Comparison of ENCODE assay signal across 7 mouse cellular contexts in genomic region chr6:108458182-108458571, GRCm38 (mm10).
DNase-seq lines count a peak whose midpoint lies in the region; ATAC-seq and TF ChIP-seq lines count a peak whose summit lies in the region.

No protein-coding gene starts in this region.

- ATAC-seq in heart, embryonic 14.5 days (ENCODE audit: insufficient number of reproducible peaks, insufficient read depth, low FRiP score, low read depth): no peak
- ATAC-seq in midbrain, embryonic 14.5 days (ENCODE audit: low FRiP score, low TSS enrichment): no peak

- no peak overlapping the region for H3K4me3 ChIP-seq in C2C12 (ENCODE audit: insufficient read depth, poor library complexity, severe bottlenecking)
- H3K4me3 ChIP-seq in heart, embryonic 14.5 days (ENCODE audit: control insufficient read depth in 1 of 2, insufficient read depth in 1 of 2, low read depth in 1 of 2, low read length in 2 of 2): no peak overlapping the region
- no peak overlapping the region for H3K4me3 ChIP-seq in limb, embryonic 10.5 days
- H3K4me3 ChIP-seq in midbrain, embryonic 14.5 days (replicated peaks; ENCODE audit: low read depth, low read length): no peak overlapping the region

- DNase-seq in R1 (ENCODE audit: low read depth, low spot score): peak; percentile 5
- no peak for DNase-seq in limb, embryonic 10.5 days (ENCODE audit: low spot score)
- no peak for DNase-seq in ovary, postnatal 36 days (ENCODE audit: low spot score)
- DNase-seq in midbrain, embryonic 14.5 days: no peak
- no peak for DNase-seq in urinary bladder, postnatal 4 days (ENCODE audit: low spot score in 2 of 2)

- H3ac ChIP-seq in C2C12 (ENCODE audit: control insufficient read depth, insufficient read length, low read depth): no peak overlapping the region

- WGBS in heart, embryonic 14.5 days: 79% methylated on average over 2 of the region's 2 CpGs
- 18% methylated on average over 2 of the region's 2 CpGs for WGBS in limb, embryonic 10.5 days
- 57% methylated on average over 2 of the region's 2 CpGs for WGBS in midbrain, embryonic 14.5 days

- H3K79me2 ChIP-seq in C2C12 (ENCODE audit: control insufficient read depth, insufficient read depth): no peaks in the 10 kb centered on the region

- H3K27ac ChIP-seq in heart, embryonic 14.5 days (replicated peaks in 1 of 2; ENCODE audit: control insufficient read depth in 1 of 2, insufficient read depth in 1 of 2, low read depth in 2 of 2, low read length in 2 of 2): peak overlapping the region in 1 of 2 experiments; percentile 82; a peak in 3 of 4 replicates
- peak overlapping the region; percentile 88 for H3K27ac ChIP-seq in limb, embryonic 10.5 days
- no peak overlapping the region for H3K27ac ChIP-seq in midbrain, embryonic 14.5 days (replicated peaks; ENCODE audit: low read depth, low read length)

- H3K79me3 ChIP-seq in C2C12 (ENCODE audit: low read depth): no peaks in the 10 kb centered on the region

- H3K9ac ChIP-seq in heart, embryonic 14.5 days (ENCODE audit: low read length): 0 out of 2 replicates have a peak overlapping the region, but pooled peaks have one; percentile 14
- no peak overlapping the region for H3K9ac ChIP-seq in midbrain, embryonic 14.5 days (replicated peaks; ENCODE audit: low read length)

- no peak overlapping the region for H3K4me2 ChIP-seq in heart, embryonic 14.5 days (ENCODE audit: low read length)
- H3K4me2 ChIP-seq in midbrain, embryonic 14.5 days (ENCODE audit: low read length): no peak overlapping the region

- no peaks in the 10 kb centered on the region for H3K9me3 ChIP-seq in heart, embryonic 14.5 days (ENCODE audit: control insufficient read depth, low read length)
- H3K9me3 ChIP-seq in limb, embryonic 10.5 days (replicated peaks): no peaks in the 10 kb centered on the region
- H3K9me3 ChIP-seq in midbrain, embryonic 14.5 days (ENCODE audit: control insufficient read depth, low read length): no peaks in the 10 kb centered on the region

- H3K4me1 ChIP-seq in heart, embryonic 14.5 days (ENCODE audit: control insufficient read depth in 2 of 2, insufficient read depth in 2 of 2, low read length in 2 of 2): peaks cover 22 to 33% of the 10 kb centered on the region in 2 experiments
- peaks cover 66% of the 10 kb centered on the region for H3K4me1 ChIP-seq in limb, embryonic 10.5 days
- peaks cover 25% of the 10 kb centered on the region; the same call in 1 of the 2 replicates for H3K4me1 ChIP-seq in midbrain, embryonic 14.5 days (ENCODE audit: control insufficient read depth, insufficient read depth, low read length)

- no peaks in the 10 kb centered on the region for H3K36me3 ChIP-seq in C2C12 (ENCODE audit: control insufficient read depth, insufficient read depth)
- H3K36me3 ChIP-seq in heart, embryonic 14.5 days (ENCODE audit: control insufficient read depth, insufficient read depth, low read length): no peaks in the 10 kb centered on the region
- no peaks in the 10 kb centered on the region for H3K36me3 ChIP-seq in limb, embryonic 10.5 days
- H3K36me3 ChIP-seq in midbrain, embryonic 14.5 days (ENCODE audit: control insufficient read depth, insufficient read depth, low read length): no peaks in the 10 kb centered on the region

- TF ChIP-seq CTCF in C2C12 (IDR thresholded peaks at IDR 0.05; ENCODE audit: control insufficient read depth, insufficient read depth, insufficient read length): no peak

- H3K27me3 ChIP-seq in C2C12 (ENCODE audit: control insufficient read depth, insufficient read depth, insufficient read length): no peaks in the 10 kb centered on the region
- no peaks in the 10 kb centered on the region for H3K27me3 ChIP-seq in heart, embryonic 14.5 days (ENCODE audit: control insufficient read depth, insufficient read depth, low read length)
- no peaks in the 10 kb centered on the region for H3K27me3 ChIP-seq in limb, embryonic 10.5 days (ENCODE audit: low read depth, poor library complexity, severe bottlenecking)
- no peaks in the 10 kb centered on the region for H3K27me3 ChIP-seq in midbrain, embryonic 14.5 days (ENCODE audit: control insufficient read depth, insufficient read depth, low read length)

TF ChIP-seq in C2C12, 6 proteins besides CTCF, POLR2A, EP300 and RAD21:
- TF ChIP-seq MYOD1 (IDR thresholded peaks at IDR 0.05; ENCODE audit: control insufficient read depth, insufficient read length, low read depth) (peak; percentile 56), CEBPB (IDR thresholded peaks at IDR 0.05; ENCODE audit: low read depth) (peak; percentile 45), MYOG (IDR thresholded peaks at IDR 0.05; ENCODE audit: control insufficient read depth, extremely low read depth, insufficient read length) (no peak), MAX (IDR thresholded peaks at IDR 0.05) (no peak), USF1 (IDR thresholded peaks at IDR 0.05; ENCODE audit: low read depth) (no peak), FOSL1 (IDR thresholded peaks at IDR 0.05; ENCODE audit: insufficient read depth, low read length, poor library complexity, severe bottlenecking) (no peak)
